Mouse (Mus musculus): ENCODE results near the gene Arg1.

- TF ChIP-seq GATA1 (IDR thresholded peaks at IDR 0.05; ENCODE audit: low read depth, low read length) = no peak
- no peak for TF ChIP-seq POLR2A (IDR thresholded peaks at IDR 0.05; ENCODE audit: control insufficient read depth in 1 of 2, insufficient read depth in 1 of 2, low read depth in 1 of 2, low read length in 2 of 2, poor library complexity in 1 of 2)
- TF ChIP-seq CTCF (IDR thresholded peaks at IDR 0.05 in 2 of 3, conservative IDR thresholded peaks at IDR 0.05 in 1 of 3; ENCODE audit: control insufficient read depth in 1 of 3, insufficient read depth in 1 of 3, low read depth in 2 of 3, low read length in 3 of 3, poor library complexity in 1 of 3, severe bottlenecking in 1 of 3) = no peak
- no peak for TF ChIP-seq ZNF384 (IDR thresholded peaks at IDR 0.05; ENCODE audit: low read depth, low read length)
- TF ChIP-seq CHD2 (IDR thresholded peaks at IDR 0.05; ENCODE audit: low read length) = no peak
- TF ChIP-seq USF1 (IDR thresholded peaks at IDR 0.05; ENCODE audit: low read depth, low read length) = no peak
- TF ChIP-seq ZKSCAN1 (IDR thresholded peaks at IDR 0.05; ENCODE audit: low read depth, low read length) = no peak
- no peak for TF ChIP-seq RAD21 (IDR thresholded peaks at IDR 0.05; ENCODE audit: low read depth, low read length)
- no peak for TF ChIP-seq TBP (IDR thresholded peaks at IDR 0.05; ENCODE audit: low read depth, low read length)
- TF ChIP-seq USF2 (IDR thresholded peaks at IDR 0.05; ENCODE audit: borderline replicate concordance in 1 of 2, insufficient read depth in 1 of 2, low read depth in 1 of 2, low read length in 2 of 2) = no peak
- TF ChIP-seq ETS1 (IDR thresholded peaks at IDR 0.05; ENCODE audit: low read depth, low read length) = no peak
- no peak for TF ChIP-seq SMC3 (IDR thresholded peaks at IDR 0.05; ENCODE audit: low read depth, low read length)
Observed at GRCm38 (mm10) chr10:24958280-24959042, 31.2 kb upstream of the Arg1 start.

Measured in MEL (cell line).